Mouse (Mus musculus) neural tube, embryonic 10.5 days (tissue): ENCODE measurements around the gene Fahd2a.

ENCODE experiments used
- DNase-seq: peaks from one replicate; pipeline ENCODE4 v3.0.0-alpha.2; 2017; ENCODE audit warnings: low spot score; ENCODE audit errors: extremely low spot score

Fahd2a gene

GRCm38 (mm10) chr2:127444055-127444789 is at the start of gene Fahd2a:
TSS of gene Fahd2a (minus strand) at chr2:127444565.
- DNase-seq, result peak; percentile 86

- peak; percentile 66 for DNase-seq
Measured at GRCm38 (mm10) chr2:127484476-127485170, 40.3 kb upstream of the Fahd2a start.

- peak; percentile 31 for DNase-seq
Measured at GRCm38 (mm10) chr2:127483001-127483400, 38.6 kb upstream of the Fahd2a start.

GRCm38 (mm10) chr2:127482533-127482911 is 38.2 kb upstream of the Fahd2a start:
- DNase-seq, result peak; percentile 65

GRCm38 (mm10) chr2:127481841-127482532 is 37.6 kb upstream of the Fahd2a start:
- DNase-seq, result peak; percentile 52

- no peak for DNase-seq
Measured at GRCm38 (mm10) chr2:127479763-127480162, 35.4 kb upstream of the Fahd2a start.

- no peak for DNase-seq
Measured at GRCm38 (mm10) chr2:127479210-127479609, 34.8 kb upstream of the Fahd2a start.

GRCm38 (mm10) chr2:127472279-127472678 is 27.9 kb upstream of the Fahd2a start:
- DNase-seq, result no peak

- DNase-seq, result no peak
Measured at GRCm38 (mm10) chr2:127471281-127471680, 26.9 kb upstream of the Fahd2a start.

- no peak for DNase-seq
Measured at GRCm38 (mm10) chr2:127470661-127471060, 26.3 kb upstream of the Fahd2a start.

GRCm38 (mm10) chr2:127470183-127470582 is 25.8 kb upstream of the Fahd2a start:
- no peak for DNase-seq

- DNase-seq, result peak; percentile 65
Measured at GRCm38 (mm10) chr2:127462314-127462713, 17.9 kb upstream of the Fahd2a start.

- DNase-seq, result no peak
Measured at GRCm38 (mm10) chr2:127461351-127461750, 17.0 kb upstream of the Fahd2a start.

- DNase-seq, result no peak
Measured at GRCm38 (mm10) chr2:127459341-127459740, 15.0 kb upstream of the Fahd2a start.

- DNase-seq, result peak; percentile 72
Measured at GRCm38 (mm10) chr2:127453764-127454163, 9.4 kb upstream of the Fahd2a start.

- no peak for DNase-seq
Measured at GRCm38 (mm10) chr2:127453141-127453540, 8.8 kb upstream of the Fahd2a start.

- no peak for DNase-seq
Measured at GRCm38 (mm10) chr2:127451748-127452147, 7.4 kb upstream of the Fahd2a start.

- no peak for DNase-seq
Measured at GRCm38 (mm10) chr2:127449691-127450090, 5.3 kb upstream of the Fahd2a start.

GRCm38 (mm10) chr2:127446847-127447246 is 2.5 kb upstream of the Fahd2a start:
- no peak for DNase-seq

- no peak for DNase-seq
Measured at GRCm38 (mm10) chr2:127437697-127438096, 6.7 kb downstream of the Fahd2a start.

GRCm38 (mm10) chr2:127435554-127435953 is 8.8 kb downstream of the Fahd2a start:
- no peak for DNase-seq

GRCm38 (mm10) chr2:127435135-127435534 is 9.2 kb downstream of the Fahd2a start:
- peak; percentile 43 for DNase-seq
